Mouse (Mus musculus): ENCODE measurements around the gene Clcf1.

- TF ChIP-seq CTCF (conservative IDR thresholded peaks at IDR 0.05; ENCODE audit: low read length) (no peak), NANOG (IDR thresholded peaks at IDR 0.05; ENCODE audit: borderline replicate concordance, low read length) (no peak), POU5F1 (IDR thresholded peaks at IDR 0.05; ENCODE audit: borderline replicate concordance, low read length) (no peak)
Measured at GRCm38 (mm10) chr19:4169810-4170209, 44.2 kb upstream of the Clcf1 start.
